Mouse (Mus musculus): Measurements from ENCODE around the gene Pdilt. TPM values are rescaled to one million over a fixed set of nuclear protein-coding genes. Genes with fewer than 3 reads are reported as not detected.

Pdilt gene
- polyA plus RNA-seq (2017; shearing (Covaris generic)), result not detected

GRCm38 (mm10) chr7:119523389-119523788 is at the start of gene Pdilt:
Gene Pdilt (minus strand): TSS chr7:119523489.

GRCm38 (mm10) chr7:119554040-119554439 is 30.8 kb upstream of the Pdilt start, which contains the start of gene Acsm2:
Gene Acsm2 (plus strand): TSS chr7:119554340.

GRCm38 (mm10) chr7:119519163-119519562 is 4.1 kb downstream of the Pdilt start, which contains the start of gene Acsm5:
Gene Acsm5 (plus strand): TSS chr7:119519463.

DNA sequence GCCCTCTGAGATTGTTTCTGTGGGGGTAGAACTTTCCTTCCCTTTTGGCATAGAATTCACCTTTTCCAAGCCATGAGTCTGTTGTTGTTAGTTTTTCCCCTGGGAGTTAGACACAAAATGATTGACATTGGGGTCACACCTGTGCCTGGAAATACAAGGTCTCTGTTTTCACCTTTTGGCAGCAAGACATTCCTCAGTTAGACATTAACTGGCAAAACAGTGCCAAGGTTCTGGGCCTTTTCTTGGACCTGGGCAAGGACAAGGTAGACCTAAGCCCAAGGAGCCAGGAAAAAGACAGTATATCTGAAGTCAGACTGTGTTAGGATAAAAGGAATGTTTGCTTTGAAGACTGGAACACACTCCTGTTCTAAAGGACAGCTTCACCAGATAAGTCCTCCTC is 44.0 kb downstream of the Pdilt start, which contains the start of gene Umod:
Gene Umod (minus strand): TSS at position 27 of the 400 bp plus-strand sequence.

GRCm38 (mm10) chr7:119459185-119459584 is 64.1 kb downstream of the Pdilt start, which contains the start of gene Gp2:
Gene Gp2 (minus strand): TSS chr7:119459285.

Other genes with a start within 250 kb of the Pdilt start
- not detected for gene Gp2, start 64.2 kb downstream of the Pdilt start, polyA plus RNA-seq (2017; shearing (Covaris generic))
- not detected for gene Umod, start 44.2 kb downstream of the Pdilt start, polyA plus RNA-seq (2017; shearing (Covaris generic))
- gene Acsm5, start 4.0 kb downstream of the Pdilt start, polyA plus RNA-seq (2017; shearing (Covaris generic)), result not detected
- gene Acsm2, start 30.9 kb upstream of the Pdilt start, polyA plus RNA-seq (2017; shearing (Covaris generic)), result not detected
- not detected for gene Acsm1, start 83.5 kb upstream of the Pdilt start, polyA plus RNA-seq (2017; shearing (Covaris generic))
- gene Acsm4, start 166.5 kb upstream of the Pdilt start, polyA plus RNA-seq (2017; shearing (Covaris generic)), result not detected
- 99.0 TPM for gene Thumpd1, start 197.3 kb upstream of the Pdilt start, polyA plus RNA-seq (2017; shearing (Covaris generic))
- gene Acsm3, start 237.4 kb upstream of the Pdilt start, polyA plus RNA-seq (2017; shearing (Covaris generic)), result 0.18 TPM

Measured in inflammation-experienced regulatory T-cells, adult 16 weeks (primary cell).